Mouse (Mus musculus): ENCODE data around the gene Rftn1.

DNA sequence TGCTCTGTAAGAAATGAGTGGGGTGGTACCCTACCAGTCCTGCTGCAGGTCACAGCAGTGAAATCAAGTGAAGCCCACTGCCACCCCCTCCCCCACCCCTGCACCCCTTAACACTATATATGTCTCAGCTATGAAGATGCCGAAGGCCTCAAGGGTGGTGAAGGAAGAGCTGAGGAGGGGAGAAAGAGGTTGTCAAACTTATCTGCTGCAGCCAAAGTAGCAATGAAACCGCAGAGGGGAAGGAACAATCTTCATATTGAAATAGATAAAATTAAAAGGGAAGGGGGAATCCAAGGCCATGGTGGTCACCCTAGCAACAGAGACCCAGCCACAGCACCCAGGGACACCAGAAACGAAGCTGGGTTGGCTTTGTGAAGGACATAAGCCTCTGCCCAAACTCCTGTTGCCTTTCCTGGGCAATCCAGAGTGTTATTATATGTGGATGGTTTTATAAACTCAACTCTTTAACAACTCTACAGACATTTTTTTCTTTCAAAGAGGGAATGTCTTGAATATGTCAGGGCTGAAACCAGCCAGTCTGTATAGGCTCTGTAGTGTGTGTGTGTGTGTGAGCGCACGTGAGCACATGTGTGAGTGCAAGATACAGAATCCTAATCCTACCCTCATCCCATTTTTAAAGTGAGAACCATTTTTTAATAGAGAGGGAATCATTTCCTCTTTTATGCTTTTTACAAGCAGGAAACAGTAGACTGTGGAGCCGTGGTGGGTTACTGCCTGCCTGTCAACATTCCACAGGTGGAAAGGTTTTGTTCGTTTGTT lies 119.5 kb downstream of the Rftn1 start:
- TF ChIP-seq CTCF (IDR thresholded peaks at IDR 0.05; ENCODE audit: control insufficient read depth, insufficient read depth, insufficient replicate concordance, low read depth, low read length) (no peak), POLR2A (IDR thresholded peaks at IDR 0.05; ENCODE audit: control insufficient read depth, low read depth, low read length) (no peak)
